Mouse (Mus musculus): ENCODE measurements around the gene Zfp580. TPM values are rescaled to one million over a fixed set of nuclear protein-coding genes. Genes with fewer than 3 reads are reported as not detected.

Gene Zfp580
- polyA plus RNA-seq, 1 experiment from 2014 or later, result 48.9 TPM

- no peaks in the 10 kb centered on the region for H3K27me3 ChIP-seq (ENCODE audit: control insufficient read depth, insufficient read depth, low read length)
- H3K4me3 ChIP-seq (ENCODE audit: low read depth, low read length), result no peak overlapping the region
- no peaks in the 10 kb centered on the region for H3K9me3 ChIP-seq (ENCODE audit: control insufficient read depth, low read length)
- no peak overlapping the region for H3K27ac ChIP-seq (ENCODE audit: low read depth, low read length)
- no peak overlapping the region for H3K9ac ChIP-seq (ENCODE audit: low read length)
- no peak for DNase-seq (ENCODE audit: low spot score)
- 90% methylated on average over 5 of the region's 5 CpGs for WGBS
- H3K4me1 ChIP-seq (ENCODE audit: control insufficient read depth, insufficient read depth, low read length), result no peaks in the 10 kb centered on the region
- peaks cover 28% of the 10 kb centered on the region for H3K36me3 ChIP-seq (ENCODE audit: control insufficient read depth, insufficient read depth, low read length)
- ATAC-seq (ENCODE audit: insufficient read depth, low FRiP score, low TSS enrichment), result no peak
- no peak overlapping the region for H3K4me2 ChIP-seq (ENCODE audit: low read depth)
Observed at GRCm38 (mm10) chr7:5098769-5099168, 47.4 kb downstream of the Zfp580 start.

- Histone ChIP-seq H3K9me3 (ENCODE audit: control insufficient read depth, low read length) (no peaks in the 10 kb centered on the region), H3K4me3 (ENCODE audit: low read depth, low read length) (no peak overlapping the region), H3K27ac (ENCODE audit: low read depth, low read length) (no peak overlapping the region), H3K36me3 (ENCODE audit: control insufficient read depth, insufficient read depth, low read length) (peaks cover 22% of the 10 kb centered on the region), H3K4me2 (ENCODE audit: low read depth) (no peak overlapping the region), H3K27me3 (ENCODE audit: control insufficient read depth, insufficient read depth, low read length) (no peaks in the 10 kb centered on the region), H3K9ac (ENCODE audit: low read length) (no peak overlapping the region), H3K4me1 (ENCODE audit: control insufficient read depth, insufficient read depth, low read length) (no peaks in the 10 kb centered on the region)
- DNase-seq (ENCODE audit: low spot score) (no peak), ATAC-seq (ENCODE audit: insufficient read depth, low FRiP score, low TSS enrichment) (no peak)
- WGBS, result 88% methylated on average over 3 of the region's 3 CpGs
Observed at GRCm38 (mm10) chr7:5099796-5100195, 48.5 kb downstream of the Zfp580 start.

- H3K27me3 ChIP-seq (ENCODE audit: control insufficient read depth, insufficient read depth, low read length), result no peaks in the 10 kb centered on the region
- DNase-seq (ENCODE audit: low spot score), result no peak
- WGBS, result 85% methylated on average over 10 of the region's 10 CpGs
Observed at GRCm38 (mm10) chr7:5101066-5101663, 49.8 kb downstream of the Zfp580 start.

GRCm38 (mm10) chr7:5102564-5102963 is 51.2 kb downstream of the Zfp580 start:
- H3K4me1 ChIP-seq (ENCODE audit: control insufficient read depth, insufficient read depth, low read length), result no peaks in the 10 kb centered on the region
- DNase-seq (ENCODE audit: low spot score) (no peak), ATAC-seq (ENCODE audit: insufficient read depth, low FRiP score, low TSS enrichment) (no peak)
- peaks cover 8% of the 10 kb centered on the region for H3K36me3 ChIP-seq (ENCODE audit: control insufficient read depth, insufficient read depth, low read length)
- 81% methylated on average over 2 of the region's 2 CpGs for WGBS
- H3K27ac ChIP-seq (ENCODE audit: low read depth, low read length), result no peak overlapping the region
- H3K27me3 ChIP-seq (ENCODE audit: control insufficient read depth, insufficient read depth, low read length), result no peaks in the 10 kb centered on the region
- no peak overlapping the region for H3K4me3 ChIP-seq (ENCODE audit: low read depth, low read length)
- H3K4me2 ChIP-seq (ENCODE audit: low read depth), result no peak overlapping the region
- H3K9ac ChIP-seq (ENCODE audit: low read length), result no peak overlapping the region
- H3K9me3 ChIP-seq (ENCODE audit: control insufficient read depth, low read length), result no peaks in the 10 kb centered on the region

More at GRCm38 (mm10) chr7:5101066-5101663, 49.8 kb downstream of the Zfp580 start:
- Histone ChIP-seq H3K9me3 (ENCODE audit: control insufficient read depth, low read length) (no peaks in the 10 kb centered on the region), H3K4me2 (ENCODE audit: low read depth) (no peak overlapping the region), H3K36me3 (ENCODE audit: control insufficient read depth, insufficient read depth, low read length) (peaks cover 11% of the 10 kb centered on the region), H3K27ac (ENCODE audit: low read depth, low read length) (no peak overlapping the region), H3K4me1 (ENCODE audit: control insufficient read depth, insufficient read depth, low read length) (no peaks in the 10 kb centered on the region), H3K9ac (ENCODE audit: low read length) (no peak overlapping the region), H3K4me3 (ENCODE audit: low read depth, low read length) (no peak overlapping the region)
- no peak for ATAC-seq (ENCODE audit: insufficient read depth, low FRiP score, low TSS enrichment)

Other genes with a start within 250 kb of the Zfp580 start
- gene Ube2s, start 238.9 kb upstream of the Zfp580 start, polyA plus RNA-seq (2014; fragmentation: Nextera tagmentation; extraction: Ambion mirVana), result 422 and 471 TPM in 2 replicates
- 3.1 and 3.2 TPM in 2 replicates for gene Shisa7, start 206.8 kb upstream of the Zfp580 start, polyA plus RNA-seq (2014; fragmentation: Nextera tagmentation; extraction: Ambion mirVana)
- gene Isoc2b, start 181.3 kb upstream of the Zfp580 start, polyA plus RNA-seq (2014; fragmentation: Nextera tagmentation; extraction: Ambion mirVana), result 2.4 and 2.5 TPM in 2 replicates
- 0.49 and 0.82 TPM in 2 replicates for gene Isoc2a, start 174.4 kb upstream of the Zfp580 start, polyA plus RNA-seq (2014; fragmentation: Nextera tagmentation; extraction: Ambion mirVana)
- gene Gm36210, start 145.0 kb upstream of the Zfp580 start, polyA plus RNA-seq (2014; fragmentation: Nextera tagmentation; extraction: Ambion mirVana), result 0.29 TPM in 1 of 2 replicates, not detected in the other
- gene Zfp628, start 136.3 kb upstream of the Zfp580 start, polyA plus RNA-seq (2014; fragmentation: Nextera tagmentation; extraction: Ambion mirVana), result 3.5 and 3.8 TPM in 2 replicates
- 6.4 and 7.1 TPM in 2 replicates for gene Nat14, start 129.5 kb upstream of the Zfp580 start, polyA plus RNA-seq (2014; fragmentation: Nextera tagmentation; extraction: Ambion mirVana)
- 2.8 and 3.3 TPM in 2 replicates for gene Ssc5d, start 125.8 kb upstream of the Zfp580 start, polyA plus RNA-seq (2014; fragmentation: Nextera tagmentation; extraction: Ambion mirVana)
- gene Sbk2, start 87.1 kb upstream of the Zfp580 start, polyA plus RNA-seq (2014; fragmentation: Nextera tagmentation; extraction: Ambion mirVana), result not detected in 2 replicates
- 0.09 TPM in 1 of 2 replicates, not detected in the other for gene Sbk3, start 80.4 kb upstream of the Zfp580 start, polyA plus RNA-seq (2014; fragmentation: Nextera tagmentation; extraction: Ambion mirVana)
- 41.6 and 47.8 TPM in 2 replicates for gene Zfp579, start 55.4 kb upstream of the Zfp580 start, polyA plus RNA-seq (2014; fragmentation: Nextera tagmentation; extraction: Ambion mirVana)
- gene Zfp524, start 37.1 kb upstream of the Zfp580 start, polyA plus RNA-seq (2014; fragmentation: Nextera tagmentation; extraction: Ambion mirVana), result 7.8 and 10.1 TPM in 2 replicates
- 50.2 and 50.6 TPM in 2 replicates for gene Fiz1, start 36.8 kb upstream of the Zfp580 start, polyA plus RNA-seq (2014; fragmentation: Nextera tagmentation; extraction: Ambion mirVana)
- gene Gm44973, start 36.0 kb upstream of the Zfp580 start, polyA plus RNA-seq (2014; fragmentation: Nextera tagmentation; extraction: Ambion mirVana), result 0.36 and 1.1 TPM in 2 replicates
- 5.5 and 5.6 TPM in 2 replicates for gene Zfp865, start 31.2 kb upstream of the Zfp580 start, polyA plus RNA-seq (2014; fragmentation: Nextera tagmentation; extraction: Ambion mirVana)
- gene Ccdc106, start 31.0 kb upstream of the Zfp580 start, polyA plus RNA-seq (2014; fragmentation: Nextera tagmentation; extraction: Ambion mirVana), result 6.4 and 8.3 TPM in 2 replicates
- gene 4632433K11Rik, start 17.4 kb upstream of the Zfp580 start, polyA plus RNA-seq (2014; fragmentation: Nextera tagmentation; extraction: Ambion mirVana), result 0.50 TPM in 1 of 2 replicates, not detected in the other
- gene Zfp784, start 13.1 kb upstream of the Zfp580 start, polyA plus RNA-seq (2014; fragmentation: Nextera tagmentation; extraction: Ambion mirVana), result 2.7 and 3.2 TPM in 2 replicates
- 167 and 186 TPM in 2 replicates for gene U2af2, start 10.6 kb downstream of the Zfp580 start, polyA plus RNA-seq (2014; fragmentation: Nextera tagmentation; extraction: Ambion mirVana)
- gene Epn1, start 28.7 kb downstream of the Zfp580 start, polyA plus RNA-seq (2014; fragmentation: Nextera tagmentation; extraction: Ambion mirVana), result 64.8 and 67.4 TPM in 2 replicates
- not detected in 2 replicates for gene Rfpl4, start 65.4 kb downstream of the Zfp580 start, polyA plus RNA-seq (2014; fragmentation: Nextera tagmentation; extraction: Ambion mirVana)
- gene Rasl2-9, start 74.4 kb downstream of the Zfp580 start, polyA plus RNA-seq (2014; fragmentation: Nextera tagmentation; extraction: Ambion mirVana), result not detected in 2 replicates
- gene Vmn1r55, start 98.1 kb downstream of the Zfp580 start, polyA plus RNA-seq (2014; fragmentation: Nextera tagmentation; extraction: Ambion mirVana), result not detected in 2 replicates
- gene Vmn1r56, start 145.2 kb downstream of the Zfp580 start, polyA plus RNA-seq (2014; fragmentation: Nextera tagmentation; extraction: Ambion mirVana), result not detected in 2 replicates
- gene Vmn1r57, start 167.0 kb downstream of the Zfp580 start, polyA plus RNA-seq (2014; fragmentation: Nextera tagmentation; extraction: Ambion mirVana), result not detected in 2 replicates

Measured in neural tube, embryonic 11.5 days (tissue).